In the genomic region with DNA sequence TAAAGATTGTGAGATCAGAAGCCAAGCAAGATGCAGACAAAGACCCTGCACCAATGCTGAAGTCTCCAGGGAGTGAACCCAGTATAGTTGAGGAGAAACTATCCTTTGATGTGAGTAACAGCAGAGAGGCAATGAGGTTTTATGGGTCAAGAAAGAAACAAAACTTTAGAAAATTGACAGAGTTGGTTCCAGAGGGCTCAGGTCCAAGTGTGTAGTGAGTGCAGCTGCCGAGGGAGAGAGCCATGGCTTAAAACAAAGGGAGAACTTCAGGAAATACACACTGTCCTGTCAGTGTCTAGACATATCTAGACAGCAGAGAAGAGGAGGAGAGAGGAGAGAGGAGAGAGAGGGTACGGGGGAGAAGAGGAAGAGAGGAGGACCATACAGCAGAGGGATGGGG, we compare ENCODE assay signal across 20 mouse cellular contexts.
DNase-seq lines count a peak whose midpoint lies in the region; ATAC-seq lines count a peak whose summit lies in the region.
"Had no signal": no experiment of that assay in that cellular context is flagged by ENCODE, and none has a peak within 500 bp of the region (broad histone marks: within the 10 kb centered on the region; RNA-seq: fewer than 3 reads in every experiment).

No protein-coding gene starts in this region.

- H3K9me3 ChIP-seq in heart, embryonic 11.5 days (replicated peaks; ENCODE audit: control insufficient read depth, low read length) = no peaks in the 10 kb centered on the region
- H3K9me3 ChIP-seq in lung, embryonic 16.5 days (ENCODE audit: control insufficient read depth, low read length) = no peaks in the 10 kb centered on the region
- H3K9me3 ChIP-seq: embryonic facial prominence, embryonic 10.5 days; embryonic facial prominence, embryonic 12.5 days; forebrain, embryonic 13.5 days; forebrain, embryonic 15.5 days had no signal

- H3K4me1 ChIP-seq in heart, embryonic 11.5 days (ENCODE audit: control insufficient read depth, insufficient read depth, low read length) = no peaks in the 10 kb centered on the region
- no peaks in the 10 kb centered on the region for H3K4me1 ChIP-seq in lung, embryonic 16.5 days (replicated peaks; ENCODE audit: control insufficient read depth, insufficient read depth, low read length)
- H3K4me1 ChIP-seq: embryonic facial prominence, embryonic 10.5 days; embryonic facial prominence, embryonic 12.5 days; forebrain, embryonic 13.5 days; forebrain, embryonic 15.5 days had no signal

- H3K9ac ChIP-seq in heart, embryonic 11.5 days (ENCODE audit: low read depth, low read length) = no peak overlapping the region
- no peak overlapping the region for H3K9ac ChIP-seq in lung, embryonic 16.5 days (ENCODE audit: low read length)
- H3K9ac ChIP-seq: embryonic facial prominence, embryonic 12.5 days; forebrain, embryonic 13.5 days; forebrain, embryonic 15.5 days; forebrain, postnatal 0 days had no signal

- ATAC-seq in heart, embryonic 11.5 days (replicated peaks; ENCODE audit: insufficient number of reproducible peaks, low FRiP score, low TSS enrichment) = no peak
- 0 out of 2 replicates have a peak, but pooled peaks have one; percentile 31 for ATAC-seq in lung, embryonic 16.5 days (ENCODE audit: low read depth)
- ATAC-seq: forebrain, embryonic 13.5 days; forebrain, embryonic 15.5 days; forebrain, postnatal 0 days had no signal

- H3K36me3 ChIP-seq in heart, embryonic 11.5 days (ENCODE audit: control insufficient read depth, insufficient read depth, low read length) = no peaks in the 10 kb centered on the region
- no peaks in the 10 kb centered on the region for H3K36me3 ChIP-seq in lung, embryonic 16.5 days (ENCODE audit: control insufficient read depth, insufficient read depth, low read length)
- H3K36me3 ChIP-seq: embryonic facial prominence, embryonic 10.5 days; embryonic facial prominence, embryonic 12.5 days; forebrain, embryonic 15.5 days had no signal

- H3K27ac ChIP-seq in heart, embryonic 11.5 days (ENCODE audit: low read depth, low read length) = no peak overlapping the region
- no peak overlapping the region for H3K27ac ChIP-seq in lung, embryonic 16.5 days (ENCODE audit: low read length)
- H3K27ac ChIP-seq: embryonic facial prominence, embryonic 10.5 days; embryonic facial prominence, embryonic 12.5 days; forebrain, embryonic 13.5 days; forebrain, embryonic 15.5 days had no signal

- peak; percentile 39 to 45 for DNase-seq in heart, adult 18-20 months
- no peak for DNase-seq in lung, adult 18-20 months
- DNase-seq in NIH3T3 (ENCODE audit: low read depth) = peak; percentile 52
- no peak for DNase-seq in left cerebral cortex, adult 9 months (ENCODE audit: low spot score in 2 of 2)
- no peak for DNase-seq in retina, embryonic 14.5 days (ENCODE audit: low spot score)
- DNase-seq: adrenal gland, adult 8-10 months; adrenal gland, postnatal 14 days; adrenal gland, postnatal 36 days; cerebellum, adult 11-12 months; cerebellum, adult 2 months; cerebellum, adult 9-10 months; cerebellum, postnatal 10 days; cerebellum, postnatal 25 days; forebrain, postnatal 0 days had no signal

- WGBS in heart, embryonic 11.5 days (ENCODE audit: insufficient replicate concordance) = 73% methylated on average over 2 of the region's 2 CpGs
- WGBS in lung, embryonic 16.5 days = 37% methylated on average over 2 of the region's 2 CpGs

- H3K27me3 ChIP-seq in heart, embryonic 11.5 days (ENCODE audit: control insufficient read depth, insufficient read depth, low read length) = no peaks in the 10 kb centered on the region
- no peaks in the 10 kb centered on the region for H3K27me3 ChIP-seq in lung, embryonic 16.5 days (ENCODE audit: control insufficient read depth, insufficient read depth, low read depth, low read length)
- H3K27me3 ChIP-seq: embryonic facial prominence, embryonic 12.5 days; forebrain, embryonic 13.5 days; forebrain, embryonic 15.5 days had no signal

- no peak overlapping the region for H3K4me2 ChIP-seq in heart, embryonic 11.5 days
- H3K4me2 ChIP-seq in lung, embryonic 16.5 days (ENCODE audit: low read depth, low read length) = no peak overlapping the region
- H3K4me2 ChIP-seq: embryonic facial prominence, embryonic 12.5 days; forebrain, embryonic 13.5 days; forebrain, embryonic 15.5 days had no signal

- no peak overlapping the region for H3K4me3 ChIP-seq in heart, embryonic 11.5 days (ENCODE audit: low read depth, low read length)
- H3K4me3 ChIP-seq in lung, embryonic 16.5 days (ENCODE audit: low read length) = no peak overlapping the region
- H3K4me3 ChIP-seq: embryonic facial prominence, embryonic 10.5 days; embryonic facial prominence, embryonic 12.5 days; forebrain, embryonic 13.5 days; forebrain, embryonic 15.5 days had no signal

Comparison
In these comparisons a context has a peak if more than half of its experiments do, and no peak if none do; other contexts are left out.
1. DNase-seq: peak in heart, adult 18-20 months (2 of 2) and NIH3T3 (single experiment); none in lung, adult 18-20 months (0 of 2), left cerebral cortex, adult 9 months (0 of 2) and retina, embryonic 14.5 days (single experiment).